Mouse (Mus musculus) urinary bladder, adult 18-20 months (tissue): ENCODE data around the gene Gsta4.
"Not testable (repeated sequence)": the region's sequence is repeated elsewhere in the genome, so short reads cannot be mapped to it uniquely, and the experiment has no call there.

Experiments
- DNase-seq, 2 experiments: peaks; one replicate each; pipeline ENCODE4 v3.0.0; 2022; ENCODE audit warnings: low spot score in 2 of 2, mixed read lengths in 2 of 2

Gene Gsta4

DNA sequence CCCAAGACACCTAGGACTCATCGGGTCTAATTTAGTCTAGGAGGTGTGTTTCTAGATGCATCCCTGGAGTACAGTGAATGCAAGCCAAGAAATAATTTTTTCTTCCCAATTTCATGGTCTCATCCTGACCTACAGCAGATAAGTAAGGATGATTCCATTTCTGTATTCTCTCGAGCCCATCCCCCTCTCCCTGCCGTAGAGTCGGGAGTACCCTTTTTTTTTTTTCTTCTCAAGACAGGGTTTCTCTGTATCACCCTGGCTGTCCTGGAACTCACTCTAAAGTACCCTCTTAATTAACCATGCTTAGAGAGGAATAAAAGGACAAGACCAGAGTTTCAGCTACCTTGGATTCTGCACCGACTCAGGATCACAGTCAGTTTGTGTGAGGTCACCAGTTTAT, 4.4 kb upstream of the Gsta4 start:
- no peak for DNase-seq

DNA sequence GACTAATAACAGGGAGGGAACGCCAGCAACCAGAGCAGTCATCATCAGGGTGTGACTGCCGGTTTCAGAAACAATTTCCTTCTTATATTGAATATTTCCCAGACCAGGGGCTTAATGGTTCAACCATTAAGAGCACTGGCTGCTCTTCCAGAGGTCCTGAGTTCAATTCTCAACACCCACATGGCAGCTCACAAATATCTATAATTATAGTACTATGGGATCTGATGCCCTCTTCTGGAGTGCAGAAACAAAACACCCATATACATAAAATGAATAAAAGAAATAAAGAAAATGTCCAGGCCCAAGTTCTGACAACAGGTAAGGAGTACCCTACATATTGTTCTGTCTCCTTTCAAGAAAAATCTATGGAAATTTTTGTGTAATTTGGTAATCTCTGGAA, 3.5 kb upstream of the Gsta4 start:
- DNase-seq = no peak

DNA sequence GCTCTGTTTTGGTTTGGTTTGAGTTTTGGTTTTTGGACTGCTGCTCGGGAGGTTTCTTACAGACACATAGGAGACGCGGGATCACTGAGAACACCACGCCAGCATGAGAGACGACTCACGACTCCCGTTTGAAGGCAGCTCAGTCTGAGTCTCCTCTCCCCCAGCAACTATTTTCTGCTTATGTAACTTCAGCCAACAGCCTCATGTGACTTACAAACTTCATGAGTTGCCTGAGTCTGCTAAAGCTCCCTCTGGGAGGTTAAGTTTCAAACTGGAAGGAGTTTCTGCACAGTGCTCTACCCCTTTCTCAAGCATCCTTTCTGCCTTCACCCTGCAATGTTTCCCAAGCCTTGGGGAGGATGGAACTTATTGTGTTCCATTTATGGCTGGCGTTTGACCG, 3.1 kb downstream of the Gsta4 start:
- no peak for DNase-seq

DNA sequence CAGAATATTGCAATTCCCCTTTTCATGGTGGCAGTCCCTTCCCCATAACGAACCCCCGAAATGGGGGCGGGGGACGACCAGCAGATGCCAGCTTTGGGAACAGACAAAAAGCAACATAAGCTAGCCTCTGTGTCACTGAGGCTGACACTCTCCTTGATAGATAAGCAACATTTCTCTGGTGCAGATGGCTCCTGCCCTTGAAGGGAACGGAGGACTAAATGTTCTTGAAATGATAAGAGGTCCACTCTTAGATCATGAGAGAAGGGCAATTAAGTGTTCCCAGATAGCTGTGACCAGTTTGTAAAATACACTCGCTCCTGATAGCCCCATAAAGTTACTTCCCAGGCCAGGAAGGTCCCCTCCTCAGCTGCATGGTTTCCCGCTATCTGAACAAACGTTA, 6.3 kb downstream of the Gsta4 start:
- no peak for DNase-seq

DNA sequence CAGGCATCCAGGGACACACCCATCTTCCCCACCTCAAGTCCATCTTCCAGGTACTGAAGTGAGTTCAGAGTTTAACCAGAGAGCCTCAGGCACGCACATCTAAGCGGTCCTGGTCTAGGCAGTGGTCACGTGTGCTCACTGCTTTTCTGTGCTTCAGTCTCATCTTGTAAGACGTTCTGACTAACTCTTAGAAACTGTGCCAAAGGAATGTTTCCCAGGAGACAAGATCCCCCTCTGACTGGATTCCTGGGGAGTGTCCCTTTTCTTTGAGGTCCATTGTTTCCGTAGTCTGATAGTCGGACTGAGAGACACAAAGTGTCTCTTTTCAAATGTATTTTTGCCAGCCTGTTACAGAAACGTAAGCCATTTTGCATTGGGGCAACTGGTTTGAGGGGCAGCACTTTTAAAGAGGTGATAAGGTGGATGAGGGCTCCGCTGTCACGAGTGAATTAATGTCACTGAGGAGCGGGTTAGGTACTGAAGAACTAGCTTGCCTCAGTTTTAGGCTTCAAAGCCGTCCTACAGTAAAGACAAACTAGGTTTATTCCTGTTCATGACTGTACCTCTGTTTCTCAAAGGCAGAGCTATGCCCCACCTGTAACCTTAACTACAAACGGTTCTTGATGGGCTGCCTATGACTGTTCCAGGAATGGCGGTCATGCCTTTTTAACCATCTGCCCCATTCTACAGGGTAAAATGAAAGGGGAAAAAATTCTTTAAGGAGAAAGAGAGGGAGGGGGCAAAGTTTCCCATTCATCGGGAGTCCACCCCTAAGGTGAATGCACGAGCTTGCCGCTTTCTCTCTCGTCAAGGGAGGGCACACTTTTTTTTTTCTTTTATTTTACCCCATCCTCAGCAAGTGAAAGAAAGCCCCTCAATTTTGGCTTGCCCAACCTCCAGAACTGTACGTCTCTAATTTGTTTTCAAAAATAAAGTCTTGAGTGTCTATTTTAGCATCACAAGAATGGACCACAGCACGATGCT, 8.4 kb downstream of the Gsta4 start:
- DNase-seq = no peak

DNA sequence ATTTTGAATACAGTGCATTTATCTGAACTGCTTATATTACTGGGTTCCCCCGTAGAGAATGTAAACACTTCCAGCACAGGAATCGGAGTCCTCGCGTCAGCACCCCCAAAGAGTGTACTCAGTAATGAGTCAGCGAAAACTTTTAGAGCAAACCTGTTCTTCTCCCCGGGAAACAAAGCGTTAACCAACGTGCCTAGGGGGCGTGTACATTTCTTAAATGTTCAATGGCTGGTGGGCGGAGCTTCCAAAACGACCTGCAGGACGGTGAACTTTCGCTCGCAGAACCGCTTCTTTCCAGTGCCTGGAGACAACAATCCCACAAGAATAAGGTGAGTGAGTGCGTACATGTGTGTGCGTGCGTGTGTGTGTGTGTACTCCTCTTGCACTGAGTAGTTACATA, 9.2 kb downstream of the Gsta4 start:
- peak; percentile 68 to 73 for DNase-seq

DNA sequence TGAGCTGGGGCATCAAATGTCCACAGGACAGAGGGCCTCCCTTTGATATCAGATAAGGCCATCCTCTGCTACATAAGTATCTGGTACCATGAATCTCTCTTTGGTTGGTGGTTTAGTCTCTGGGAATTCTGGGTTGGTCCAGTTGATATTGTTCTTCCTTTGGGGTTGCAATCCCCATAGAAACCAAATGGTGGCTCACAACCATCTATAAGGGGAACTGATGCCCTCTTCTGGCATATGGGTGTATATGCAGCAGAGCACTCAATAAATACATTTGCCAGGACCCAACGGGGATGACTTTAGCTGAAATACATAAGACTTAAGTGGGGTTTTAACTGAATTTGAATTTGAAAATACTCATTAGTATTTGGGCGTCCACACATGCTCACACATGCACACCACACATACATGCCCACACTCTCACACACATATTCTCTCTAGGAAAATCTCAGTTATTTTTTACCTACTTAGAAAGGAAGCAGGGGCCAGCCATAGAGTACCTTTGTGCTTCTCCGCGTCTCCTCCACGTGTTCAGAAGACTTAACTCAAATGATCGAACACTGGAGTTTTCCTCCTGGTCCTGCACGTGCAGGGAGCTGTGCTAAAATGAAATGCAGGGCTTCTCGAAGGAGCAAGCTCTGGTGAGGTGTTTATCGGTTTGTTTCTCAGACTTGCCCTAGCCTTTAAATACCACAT, 11.5 kb downstream of the Gsta4 start:
- DNase-seq = no peak

DNA sequence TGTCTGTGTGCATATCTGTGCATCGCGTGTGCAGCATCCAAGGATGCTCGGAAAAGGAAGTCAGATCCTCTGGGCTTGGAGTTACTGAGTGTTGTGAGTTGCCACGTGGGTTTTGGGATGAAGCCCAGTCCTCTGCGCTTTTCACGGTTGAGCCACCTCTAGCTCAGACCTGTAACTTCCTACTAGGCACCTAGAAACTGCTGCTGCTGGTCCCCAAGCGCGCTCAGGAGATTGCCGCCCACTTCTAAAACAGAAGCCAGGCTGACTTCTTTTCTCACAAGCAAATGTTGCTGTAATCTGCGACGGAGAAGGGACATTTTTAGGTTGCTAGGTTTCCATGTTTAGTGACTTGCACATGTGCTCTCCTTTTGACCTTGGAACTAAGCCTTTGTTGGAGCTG, 12.5 kb downstream of the Gsta4 start:
- DNase-seq = no peak

DNA sequence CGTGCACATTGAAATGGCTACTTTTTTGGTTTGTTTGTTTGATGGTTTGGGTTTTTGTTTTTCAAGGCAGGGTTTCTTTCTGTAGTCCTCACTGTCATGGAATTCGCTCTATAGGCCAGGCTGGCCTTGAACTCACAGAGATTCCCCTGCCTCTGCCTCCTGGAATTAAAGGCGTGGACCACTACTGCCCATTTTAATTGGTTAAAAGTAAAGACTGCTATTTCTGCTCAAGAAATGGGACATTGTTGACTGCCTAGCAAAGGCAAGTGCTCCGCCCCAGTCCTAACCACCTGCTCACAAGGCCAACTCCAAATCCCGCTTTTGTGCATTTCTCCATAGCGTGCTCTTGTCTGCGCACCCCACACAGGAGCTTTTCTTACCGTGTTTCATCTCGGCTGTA, 15.2 kb downstream of the Gsta4 start:
- no peak for DNase-seq

DNA sequence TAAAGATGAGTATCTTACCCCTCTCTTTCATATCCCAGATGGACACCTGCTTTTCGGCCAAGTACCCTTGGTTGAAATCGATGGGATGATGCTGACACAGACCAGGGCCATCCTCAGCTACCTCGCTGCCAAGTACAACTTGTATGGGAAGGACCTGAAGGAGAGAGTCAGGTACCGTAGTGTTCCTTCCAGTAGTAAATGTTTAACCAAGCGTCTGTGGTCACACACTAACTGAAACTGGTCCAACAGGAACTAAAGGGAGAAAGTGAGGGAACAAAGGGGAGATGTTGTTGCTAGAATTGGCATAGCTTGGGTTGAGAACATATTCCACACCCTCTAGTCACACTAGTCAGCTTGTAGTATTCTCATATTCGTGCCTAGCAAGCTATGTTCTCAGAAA, 21.6 kb downstream of the Gsta4 start:
- no peak for DNase-seq

DNA sequence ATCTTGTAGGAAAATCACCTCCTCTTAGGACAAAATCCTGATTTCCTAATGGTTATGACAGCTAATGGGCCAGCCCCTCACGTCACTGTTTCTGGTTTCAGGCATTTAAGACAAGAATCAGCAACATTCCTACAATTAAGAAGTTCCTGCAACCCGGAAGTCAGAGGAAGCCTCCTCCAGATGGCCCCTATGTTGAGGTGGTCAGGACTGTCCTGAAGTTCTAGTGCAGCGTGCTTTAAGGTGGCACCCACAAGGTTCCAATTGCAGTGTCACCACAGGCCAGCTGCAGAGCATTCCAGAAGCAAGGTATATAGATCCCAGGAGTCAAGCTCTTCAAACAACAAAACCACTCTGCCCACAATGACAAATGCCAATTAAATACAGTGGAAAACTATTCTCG, 26.4 kb downstream of the Gsta4 start:
- DNase-seq = no peak

DNA sequence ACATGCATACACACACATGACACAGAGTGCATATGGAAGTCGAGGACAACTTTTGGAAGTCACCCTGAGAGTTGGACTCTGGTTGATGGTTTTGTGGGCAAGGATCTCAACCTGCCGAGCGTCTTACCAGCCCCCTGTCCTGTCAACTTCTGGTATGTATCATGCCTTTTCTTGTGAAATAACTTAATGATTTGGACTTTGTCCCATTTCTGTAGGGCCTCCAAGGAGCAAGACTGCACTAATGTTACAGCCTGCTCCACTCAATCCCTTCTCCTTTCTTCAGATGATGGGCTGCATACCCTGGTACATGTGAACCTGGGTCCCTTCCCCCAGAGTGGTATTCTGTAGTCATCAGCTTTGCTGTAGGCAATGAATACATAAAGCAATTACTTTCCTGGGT, 27.5 kb downstream of the Gsta4 start:
- no peak for DNase-seq

DNA sequence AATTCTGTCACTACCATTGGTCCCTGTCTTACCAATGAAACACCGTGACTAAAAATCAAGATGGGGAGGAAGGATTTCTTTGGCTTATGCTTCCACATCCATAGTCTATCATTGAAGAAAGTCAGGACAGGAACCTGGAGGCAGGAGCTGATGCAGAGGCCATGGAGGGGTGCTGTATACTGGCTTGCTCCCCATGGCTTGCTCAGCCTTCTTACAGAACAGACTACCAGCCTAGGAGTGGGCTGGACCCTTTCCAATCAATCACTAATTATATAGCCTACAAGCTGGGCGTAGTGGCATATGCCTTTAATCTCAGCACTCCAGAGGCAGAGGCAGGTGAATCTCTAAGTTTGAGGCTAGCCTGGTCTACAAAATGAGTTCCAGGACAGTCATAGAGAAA, 28.2 kb downstream of the Gsta4 start:
- DNase-seq = no peak

DNA sequence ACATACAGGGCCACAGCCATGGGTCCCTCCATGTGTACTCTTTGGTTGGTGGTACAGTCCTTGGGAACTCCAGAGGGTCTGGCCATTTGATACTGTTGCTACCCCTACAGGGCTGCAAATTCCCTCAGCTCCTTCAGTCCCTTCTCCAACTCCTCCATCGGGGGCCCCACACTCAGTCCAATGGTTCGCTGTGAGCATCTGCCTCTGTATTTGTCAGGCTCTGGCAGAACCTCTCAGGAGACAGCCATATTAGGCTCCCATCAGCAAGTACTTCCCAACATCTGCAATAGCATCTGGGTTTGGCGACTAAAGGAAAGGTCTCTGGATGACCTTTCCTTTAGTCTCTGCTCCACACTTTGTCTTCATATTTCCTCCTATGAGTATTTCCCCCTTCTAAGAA, 28.9 kb downstream of the Gsta4 start:
- no peak for DNase-seq

DNA sequence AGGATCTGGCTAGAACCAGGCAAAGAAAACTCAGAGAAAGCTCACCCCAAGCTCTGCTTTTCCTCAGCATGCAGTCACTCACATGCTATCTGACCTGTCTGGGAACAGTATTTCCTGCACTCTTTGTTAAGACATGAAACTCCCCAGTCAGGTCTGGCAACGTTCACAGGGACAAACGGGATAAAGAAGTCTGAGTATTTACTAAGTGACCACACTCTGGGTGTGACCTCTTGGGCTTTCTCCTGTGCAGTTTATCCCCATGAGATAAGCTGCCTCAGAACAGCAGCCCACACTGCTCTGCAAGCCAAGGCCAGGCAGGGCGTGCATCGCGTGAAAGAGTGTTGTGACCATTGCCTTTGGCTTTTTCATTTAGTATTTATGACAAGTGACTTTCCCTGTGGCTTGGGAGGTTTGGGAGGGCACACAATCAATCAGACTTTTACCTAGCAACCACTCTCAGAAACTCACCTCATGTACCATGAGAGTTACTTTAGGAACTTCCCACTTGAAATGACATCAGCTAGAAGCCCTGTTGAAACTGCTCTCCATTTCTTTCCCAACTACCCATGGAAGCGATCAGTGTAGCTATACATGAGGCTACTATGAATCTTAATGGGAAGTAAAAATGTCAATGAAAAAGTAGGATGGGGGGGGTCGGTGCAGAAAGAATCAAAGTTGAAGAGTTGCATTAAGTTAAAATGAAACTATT, 29.9 kb downstream of the Gsta4 start:
- peak in 1 of 2 experiments; percentile 84 for DNase-seq

DNA sequence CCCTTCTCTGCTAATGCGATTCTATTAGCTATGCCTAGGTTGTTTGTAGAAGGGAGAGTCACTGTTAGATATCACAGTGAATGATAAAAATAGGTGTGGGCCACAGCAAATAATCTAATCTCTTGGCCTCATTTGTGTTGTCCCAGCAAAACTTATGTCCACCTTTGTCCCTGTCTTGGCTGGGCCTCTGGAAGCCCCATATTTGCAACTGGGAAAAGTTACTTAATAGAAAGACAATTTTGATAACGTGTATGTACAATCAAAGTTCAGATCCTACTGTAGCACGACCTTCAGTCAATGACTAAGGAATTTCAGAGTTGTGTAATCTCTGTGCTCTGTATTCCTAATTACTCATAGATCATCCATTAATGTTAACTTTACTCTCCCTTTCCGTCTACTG, 34.5 kb downstream of the Gsta4 start:
- DNase-seq = no peak

DNA sequence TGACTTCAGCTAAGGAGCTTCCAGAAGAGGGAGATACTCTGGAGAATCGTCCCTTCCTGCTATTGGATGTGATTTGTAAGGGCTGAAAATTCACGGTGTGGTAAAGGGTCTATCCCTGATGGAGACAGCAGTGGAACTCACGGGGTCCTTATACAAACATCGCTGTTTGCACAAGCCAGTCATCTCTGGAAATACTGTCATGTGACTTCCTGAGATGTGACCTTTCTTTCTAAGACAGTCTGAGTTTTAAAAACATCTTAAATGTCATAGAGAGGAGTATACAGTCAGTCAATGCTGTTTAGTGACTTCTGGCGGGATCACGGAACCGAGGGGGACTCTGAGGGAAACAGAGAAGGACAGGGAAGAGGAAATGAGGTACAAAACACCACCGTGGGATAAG, 40.0 kb downstream of the Gsta4 start:
- DNase-seq = no peak

DNA sequence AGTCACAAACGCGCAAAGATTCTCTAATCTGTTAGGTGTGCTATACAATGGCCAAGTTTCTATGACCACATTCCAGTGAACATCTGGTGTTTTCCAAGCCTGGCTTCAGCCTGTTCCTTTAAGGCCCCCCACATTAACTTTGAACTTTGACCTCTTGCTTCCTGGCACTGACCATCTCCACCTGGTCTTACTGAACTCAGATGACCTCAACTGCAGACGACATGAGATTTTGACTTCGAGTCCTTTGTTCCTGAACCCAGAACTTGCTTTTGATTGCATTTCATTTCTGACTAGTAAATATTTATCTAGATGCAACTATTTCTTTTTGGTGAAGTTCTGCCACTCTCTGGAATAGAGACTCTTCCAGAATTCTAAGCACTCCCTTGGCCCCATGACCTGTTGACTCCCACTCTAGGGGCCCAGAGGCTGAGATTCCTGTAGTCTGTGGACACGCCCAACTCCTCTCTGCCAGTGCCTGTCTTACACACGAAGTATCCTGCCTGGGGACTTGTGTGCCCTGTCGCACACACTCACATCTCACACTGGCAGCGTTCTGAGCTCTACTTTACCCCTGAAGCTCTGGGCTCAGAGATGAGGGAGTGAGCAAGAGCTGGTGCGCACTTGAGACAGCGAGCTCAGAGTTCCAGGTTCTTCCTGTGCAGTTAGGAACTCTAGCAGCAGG, 40.8 kb downstream of the Gsta4 start:
- DNase-seq = no peak

DNA sequence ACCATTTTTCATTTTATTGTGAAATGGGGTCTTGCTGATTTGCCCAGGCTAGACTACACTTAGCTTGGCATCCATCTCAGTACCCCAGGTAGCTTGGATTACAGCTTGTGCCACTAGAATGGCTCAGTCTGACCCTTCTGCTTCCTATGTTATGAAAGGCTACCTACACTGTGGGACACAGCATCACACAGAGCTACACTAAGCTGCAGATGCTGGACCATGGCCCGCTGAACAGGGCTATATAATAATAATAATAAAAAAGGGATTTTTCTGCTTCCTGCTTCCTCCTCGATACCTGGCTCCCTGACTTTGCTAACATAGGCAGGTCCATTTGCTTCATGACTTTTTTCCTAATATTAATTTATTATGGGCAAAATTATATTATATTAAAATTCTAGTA, 41.8 kb downstream of the Gsta4 start:
- no peak for DNase-seq

DNA sequence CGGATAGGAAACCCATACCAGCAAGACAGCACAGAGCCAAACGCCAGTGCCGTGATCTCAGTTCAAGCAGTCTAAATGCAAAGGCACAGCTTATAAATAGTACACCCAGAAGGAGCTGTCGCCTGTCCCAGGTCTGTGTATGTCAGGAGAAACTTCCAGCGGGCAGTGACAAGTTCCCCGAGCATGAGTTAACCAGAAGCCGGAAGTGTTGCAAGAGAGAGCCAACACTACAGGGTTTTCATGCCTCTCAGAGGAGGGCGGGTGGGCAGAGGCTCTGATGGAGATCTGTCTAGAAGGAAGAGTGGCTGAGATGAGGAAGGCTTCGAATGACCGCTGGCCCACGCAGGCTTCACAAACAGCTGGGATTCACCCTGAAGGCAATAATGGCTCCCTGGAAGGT, 42.7 kb downstream of the Gsta4 start:
- no peak for DNase-seq

DNA sequence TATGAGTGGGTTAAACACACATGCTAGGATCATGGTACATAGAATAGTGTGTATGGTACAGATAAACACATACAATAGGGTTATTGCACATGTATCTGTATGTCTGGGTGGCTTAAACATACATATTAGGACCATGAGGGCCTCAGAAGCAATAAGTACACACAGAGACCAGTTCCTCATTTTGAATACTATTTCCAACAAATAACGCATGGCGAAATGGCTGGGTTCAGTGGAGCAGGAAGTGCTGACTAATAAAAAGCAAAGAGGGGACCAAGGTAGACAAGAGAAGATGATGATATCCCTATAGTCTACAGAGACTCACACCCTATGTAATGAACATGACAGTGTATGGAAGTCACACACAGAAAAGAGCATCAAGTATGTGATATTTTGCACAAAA, 45.5 kb downstream of the Gsta4 start:
- no peak for DNase-seq

DNA sequence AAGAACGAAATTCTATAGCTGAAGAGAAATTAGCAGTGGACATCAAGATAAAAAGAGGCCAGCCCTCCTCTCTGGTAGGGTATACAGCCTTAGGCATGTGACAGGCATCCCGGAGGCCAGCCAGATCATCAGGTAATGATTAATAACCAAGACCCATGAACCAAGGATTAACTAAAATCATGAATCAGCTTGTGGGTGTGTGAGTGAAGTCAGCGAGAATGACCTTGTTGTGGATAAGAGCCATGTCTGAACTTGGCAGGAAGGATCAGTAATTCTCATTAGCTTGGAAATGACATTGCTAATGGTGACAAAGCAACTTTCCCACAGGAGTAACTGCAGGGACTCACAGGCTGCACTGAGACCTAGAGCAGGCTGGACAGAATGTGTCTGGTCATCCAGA, 47.1 kb downstream of the Gsta4 start:
- not testable (repeated sequence) for DNase-seq
